Mouse (Mus musculus) gastrocnemius, adult 18-20 months (tissue): ENCODE data around the gene Prune1. TPM values are rescaled to one million over a fixed set of nuclear protein-coding genes. Genes with fewer than 3 reads are reported as not detected.
"Not testable (repeated sequence)": the region's sequence is repeated elsewhere in the genome, so short reads cannot be mapped to it uniquely, and the experiment has no call there.

Source experiments
- DNase-seq: peaks from one replicate; pipeline ENCODE4 v3.0.0; 2021; ENCODE audit warnings: low spot score
- total RNA-seq, 2 experiments: library from RNA; stranded (reverse); gene quantifications; 2 replicates each; pipeline ENCODE4 v1.2.3; 2021

Gene Prune1
- total RNA-seq, 2 experiments from 2014 or later = 51.3 to 56.0 TPM

DNA sequence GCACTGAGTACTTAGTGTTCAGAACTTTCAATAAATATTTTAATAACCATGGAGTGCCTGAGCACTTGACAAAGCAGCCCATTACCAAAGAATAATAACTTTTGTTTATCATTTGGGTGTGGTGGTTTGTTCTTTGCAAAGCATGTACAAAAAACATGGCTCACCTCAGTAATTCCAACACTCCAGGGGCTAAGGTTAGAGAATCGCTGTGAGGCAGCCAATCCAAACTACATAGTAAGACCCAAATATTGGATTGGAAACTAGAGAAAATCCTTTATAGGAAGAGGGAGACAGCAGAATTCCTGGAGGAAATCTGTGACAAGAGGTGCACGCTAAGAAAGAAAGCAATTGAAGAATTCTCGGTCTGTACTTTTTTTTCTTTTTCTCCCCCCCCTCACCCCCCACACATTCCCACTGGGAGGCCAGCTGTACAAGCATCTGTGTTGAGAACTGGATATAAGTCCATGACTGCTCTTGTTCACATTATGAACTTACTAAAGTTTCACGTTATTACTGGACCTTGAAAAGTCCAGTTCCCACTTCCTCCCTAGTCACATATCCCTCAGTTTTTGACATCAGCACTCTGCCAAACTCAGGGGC lies 65.1 kb downstream of the Prune1 start:
- no peak for DNase-seq

DNA sequence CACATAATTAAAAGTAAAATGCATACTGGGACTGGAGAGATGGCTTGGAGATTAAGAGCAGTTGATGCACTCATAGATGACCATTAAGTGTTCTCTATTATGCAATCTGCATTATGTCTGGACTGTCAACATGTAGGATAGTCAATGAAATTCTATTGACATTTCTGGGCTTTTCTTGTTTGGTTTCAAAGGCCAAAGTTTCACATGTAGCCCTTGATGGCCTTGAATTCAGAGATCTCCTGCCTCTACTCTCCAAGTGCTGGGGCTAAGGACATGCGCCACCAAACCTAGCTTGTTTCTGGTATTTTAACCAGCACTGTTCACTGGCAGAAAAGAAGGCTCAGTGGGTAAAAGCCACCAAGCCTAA lies 68.3 kb downstream of the Prune1 start:
- DNase-seq = no peak

DNA sequence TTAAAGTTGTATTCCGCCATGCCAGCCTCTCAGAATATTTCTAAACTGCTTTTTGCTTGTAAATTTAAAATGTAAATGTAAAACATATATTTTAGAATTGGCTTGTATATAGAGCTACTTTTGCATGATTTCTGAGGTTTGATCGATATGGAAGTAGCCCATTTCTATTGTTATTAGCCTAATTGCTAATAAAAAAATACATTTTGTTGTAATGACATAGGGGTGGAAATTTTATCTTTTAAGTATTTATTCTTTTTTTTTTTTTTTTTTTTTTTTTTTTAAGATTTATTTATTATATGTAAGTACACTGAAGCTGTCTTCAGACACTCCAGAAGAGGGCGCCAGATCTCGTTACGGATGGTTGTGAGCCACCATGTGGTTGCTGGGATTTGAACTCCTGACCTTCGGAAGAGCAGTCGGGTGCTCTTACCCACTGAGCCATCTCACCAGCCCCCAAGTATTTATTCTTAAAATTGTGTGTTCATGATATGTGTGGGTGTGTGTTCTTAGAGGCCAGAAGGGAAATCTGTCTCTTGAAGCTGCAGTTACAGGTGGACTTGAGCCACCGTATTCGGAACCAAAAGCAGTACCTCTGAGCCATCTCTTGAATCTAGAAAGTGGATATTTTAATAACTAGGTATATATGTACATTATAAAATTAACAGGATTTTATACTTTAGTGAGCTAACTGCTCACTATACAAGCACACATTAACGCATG lies 68.8 kb downstream of the Prune1 start:
- DNase-seq = not testable (repeated sequence)

DNA sequence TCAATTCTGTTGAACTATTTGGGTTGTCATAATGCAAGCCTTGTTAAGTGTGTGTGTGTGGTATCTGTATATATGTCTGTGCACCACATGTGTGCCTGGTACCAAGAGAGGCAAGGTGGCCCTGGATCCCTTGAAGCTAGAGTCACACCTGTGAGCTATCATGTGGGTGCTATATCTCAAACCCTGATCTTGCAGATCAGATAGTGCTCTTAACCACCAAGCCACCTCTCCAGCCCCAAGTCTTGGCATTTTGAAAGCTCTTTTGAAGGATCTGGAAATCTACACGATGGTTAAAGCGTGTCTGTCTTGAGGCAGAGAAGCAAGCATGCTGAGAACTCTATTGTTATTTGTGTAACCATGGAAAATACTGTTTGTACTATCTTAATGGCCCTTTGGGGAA lies 71.3 kb downstream of the Prune1 start:
- DNase-seq = no peak

DNA sequence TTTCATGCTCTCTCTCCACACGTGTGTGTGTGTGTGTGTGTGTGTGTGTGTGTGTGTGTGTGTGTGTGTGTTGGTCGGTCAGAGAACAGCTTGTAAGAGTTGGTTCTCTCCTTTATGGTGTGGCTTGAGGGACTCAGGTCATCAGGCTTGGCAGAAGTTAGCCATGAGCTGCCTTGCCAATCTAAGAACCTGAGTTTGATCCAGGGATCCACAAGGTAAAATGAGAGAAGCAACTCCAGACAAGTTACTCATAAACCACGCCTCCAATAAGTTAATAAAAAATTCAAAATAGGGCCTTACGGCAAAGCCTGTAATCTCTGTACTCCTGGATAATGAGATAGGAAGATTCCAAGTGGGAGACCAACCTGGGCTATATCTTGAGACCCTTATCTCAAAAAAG lies 73.6 kb downstream of the Prune1 start:
- DNase-seq = no peak

DNA sequence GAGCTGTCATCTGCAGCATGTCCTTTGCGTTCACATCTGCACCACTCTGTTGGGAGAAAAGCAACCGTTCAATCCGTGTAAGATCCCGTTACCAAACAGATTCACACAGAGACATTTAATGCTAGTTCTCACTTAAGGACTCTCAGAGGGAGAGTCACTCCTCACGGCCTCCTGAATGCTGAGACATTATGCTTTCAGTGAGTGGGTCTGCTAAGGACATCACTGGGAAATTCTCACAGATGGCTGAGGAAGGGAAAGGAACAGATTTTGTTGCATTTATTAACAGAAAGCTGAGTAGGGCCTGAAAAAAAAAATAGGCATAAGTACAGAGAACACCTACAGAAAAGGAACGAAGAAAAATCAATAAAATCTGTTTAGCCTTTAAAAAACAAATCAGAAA lies 78.0 kb downstream of the Prune1 start:
- DNase-seq = no peak

Other genes with a start within 250 kb of the Prune1 start
- 100 to 1,000 TPM; 222 to 224 TPM for gene Psmd4, start 239.5 kb downstream of the Prune1 start, total RNA-seq
- gene Pip5k1a, start 175.1 kb downstream of the Prune1 start, total RNA-seq = 10 to 100 TPM; 21.7 to 31.8 TPM
- gene Vps72, start 171.1 kb downstream of the Prune1 start, total RNA-seq = 10 to 100 TPM; 64.3 to 85.5 TPM
- gene Tmod4, start 157.6 kb downstream of the Prune1 start, total RNA-seq = 100 to 1,000 TPM; 663 to 722 TPM
- gene Scnm1, start 148.1 kb downstream of the Prune1 start, total RNA-seq = 10 to 100 TPM; 34.6 to 46.5 TPM
- 1 to 10 TPM; 6.3 to 6.6 TPM for gene Lysmd1, start 148.0 kb downstream of the Prune1 start, total RNA-seq
- gene Tnfaip8l2, start 139.7 kb downstream of the Prune1 start, total RNA-seq = under 1 TPM; 0.27 to 0.55 TPM
- 100 to 1,000 TPM in 1 of 2 experiments, 10 to 100 TPM in 1; 75.9 to 111 TPM for gene Sema6c, start 121.6 kb downstream of the Prune1 start, total RNA-seq
- gene Gabpb2, start 64.2 kb downstream of the Prune1 start, total RNA-seq = 10 to 100 TPM in 1 of 2 experiments, 1 to 10 TPM in 1; 7.1 to 10.0 TPM
- gene Cdc42se1, start 53.3 kb downstream of the Prune1 start, total RNA-seq = 10 to 100 TPM; 12.4 to 17.1 TPM
- gene Mllt11, start 49.9 kb downstream of the Prune1 start, total RNA-seq = 10 to 100 TPM; 69.8 to 83.1 TPM
- gene Gm128, start 40.5 kb downstream of the Prune1 start, total RNA-seq = not detected
- not detected for gene Bnipl, start 30.9 kb downstream of the Prune1 start, total RNA-seq
- 10 to 100 TPM; 29.7 to 30.6 TPM for gene Mindy1, start 731 bp downstream of the Prune1 start, total RNA-seq
- under 1 TPM in 1 of 2 experiments, not detected in 1; 0.17 TPM for gene Anxa9, start 25.1 kb upstream of the Prune1 start, total RNA-seq
- 10 to 100 TPM; 14.7 to 22.1 TPM for gene Cers2, start 32.7 kb upstream of the Prune1 start, total RNA-seq
- 10 to 100 TPM in 1 of 2 experiments, 1 to 10 TPM in 1; 8.9 to 10.8 TPM for gene Setdb1, start 75.1 kb upstream of the Prune1 start, total RNA-seq
- under 1 TPM; 0.32 to 0.33 TPM for gene 4930558C23Rik, start 120.8 kb upstream of the Prune1 start, total RNA-seq
- gene Arnt, start 152.3 kb upstream of the Prune1 start, total RNA-seq = 10 to 100 TPM; 41.3 to 46.5 TPM
- gene Ctsk, start 217.2 kb upstream of the Prune1 start, total RNA-seq = 1 to 10 TPM; 3.2 to 4.6 TPM
- gene Ctss, start 244.7 kb upstream of the Prune1 start, total RNA-seq = 1 to 10 TPM; 2.2 to 4.0 TPM